In the genomic region with DNA sequence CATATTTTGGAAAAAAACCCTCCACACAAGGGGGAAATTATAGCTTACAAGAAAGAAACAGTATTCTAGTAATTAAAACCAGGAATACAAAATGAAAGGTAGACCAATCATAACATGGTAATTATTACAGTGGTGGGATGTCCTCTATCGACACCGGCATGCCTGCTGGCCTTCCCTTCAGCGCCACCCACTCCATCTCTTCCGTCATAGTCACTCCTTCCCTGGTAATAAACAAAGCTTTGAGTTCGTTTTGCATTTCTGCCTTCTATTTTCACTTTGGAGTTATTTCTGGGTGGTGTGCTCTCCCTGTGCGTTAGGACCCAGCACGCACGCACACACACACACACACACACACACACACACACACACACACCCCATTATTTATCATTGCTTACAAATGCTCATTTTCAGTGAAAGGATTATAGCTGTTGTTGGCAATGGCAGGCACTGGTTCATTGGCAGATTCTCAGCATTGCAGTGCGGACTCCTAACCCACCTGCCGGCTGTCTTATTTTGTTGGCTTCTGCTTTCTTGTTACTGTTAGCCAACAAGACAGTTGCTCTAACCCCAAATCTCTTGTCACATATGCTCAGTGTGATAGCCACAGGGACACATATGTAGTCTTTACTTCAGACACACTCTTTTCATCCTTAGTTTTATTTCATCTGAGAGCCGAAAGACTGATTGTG, we compare ENCODE assay signal across 9 mouse cellular contexts. TPM values are rescaled to one million over a fixed set of nuclear protein-coding genes. Genes with fewer than 3 reads are reported as not detected.
DNase-seq lines count a peak whose midpoint lies in the region; ATAC-seq and TF ChIP-seq lines count a peak whose summit lies in the region.
"Had no signal": no experiment of that assay in that cellular context is flagged by ENCODE, and none has a peak within 500 bp of the region (broad histone marks: within the 10 kb centered on the region; RNA-seq: fewer than 3 reads in every experiment).

No protein-coding gene starts in this region.

- H3K27me3 ChIP-seq in hindbrain, postnatal 0 days (ENCODE audit: insufficient read depth, low read length), result no peaks in the 10 kb centered on the region
- no peaks in the 10 kb centered on the region for H3K27me3 ChIP-seq in hindbrain, embryonic 11.5 days (ENCODE audit: control insufficient read depth, insufficient read depth, low read length)
- H3K27me3 ChIP-seq in heart, embryonic 10.5 days (ENCODE audit: insufficient read depth, poor library complexity, severe bottlenecking), result peaks cover 9% of the 10 kb centered on the region; the same call in 1 of the 2 replicates

- H3K27ac ChIP-seq in hindbrain, postnatal 0 days, result no peak overlapping the region
- no peak overlapping the region for H3K27ac ChIP-seq in hindbrain, embryonic 11.5 days (ENCODE audit: low read depth, low read length)
- no peak overlapping the region for H3K27ac ChIP-seq in heart, embryonic 10.5 days

- DNase-seq in hindbrain, postnatal 0 days (ENCODE audit: low spot score), result peak; percentile 54
- DNase-seq in hindbrain, embryonic 11.5 days (ENCODE audit: low spot score), result no peak
- DNase-seq in brain, embryonic 14.5 days (ENCODE audit: low read depth), result peak; percentile 75
- peak; percentile 60 for DNase-seq in cerebellum, adult 9-11 months
- DNase-seq in layer of hippocampus, adult 9-11 months, result peak; percentile 24
- no peak for DNase-seq in kidney, adult 11 months
- no peak for DNase-seq in c-Kit-positive CD71-positive TER-119-positive erythroid progenitor cells, embryonic 14.5 days (ENCODE audit: low spot score)
- DNase-seq in heart, embryonic 10.5 days (ENCODE audit: low spot score), result no peak
- DNase-seq: kidney, postnatal 10 days had no signal

- no peaks in the 10 kb centered on the region for H3K4me1 ChIP-seq in hindbrain, postnatal 0 days (ENCODE audit: insufficient read depth, low read length)
- no peaks in the 10 kb centered on the region for H3K4me1 ChIP-seq in hindbrain, embryonic 11.5 days (replicated peaks; ENCODE audit: control insufficient read depth, insufficient read depth, low read length)
- H3K4me1 ChIP-seq in heart, embryonic 10.5 days, result no peaks in the 10 kb centered on the region; the same call in 1 of the 2 replicates

- peak overlapping the region; percentile 16; the same call in 1 of the 2 replicates for H3K4me2 ChIP-seq in hindbrain, postnatal 0 days (ENCODE audit: low read depth, low read length)
- H3K4me2 ChIP-seq in hindbrain, embryonic 11.5 days (replicated peaks; ENCODE audit: low read depth, low read length), result no peak overlapping the region

- peak; percentile 43 for ATAC-seq in hindbrain, postnatal 0 days
- ATAC-seq in hindbrain, embryonic 11.5 days (ENCODE audit: low FRiP score), result no peak

- H3K9ac ChIP-seq in hindbrain, postnatal 0 days (replicated peaks; ENCODE audit: low read length), result no peak overlapping the region
- no peak overlapping the region for H3K9ac ChIP-seq in hindbrain, embryonic 11.5 days (ENCODE audit: low read depth, low read length)

- 69% methylated on average over 11 of the region's 11 CpGs for WGBS in hindbrain, postnatal 0 days
- 89% methylated on average over 11 of the region's 11 CpGs for WGBS in hindbrain, embryonic 11.5 days
- 85% methylated on average over 11 of the region's 11 CpGs for WGBS in heart, embryonic 10.5 days

- H3K4me3 ChIP-seq in hindbrain, postnatal 0 days (ENCODE audit: low read length), result no peak overlapping the region
- H3K4me3 ChIP-seq in hindbrain, embryonic 11.5 days (ENCODE audit: low read depth, low read length), result no peak overlapping the region
- H3K4me3 ChIP-seq in heart, embryonic 10.5 days, result no peak overlapping the region

- no peak for TF ChIP-seq CTCF in hindbrain, postnatal 0 days (IDR thresholded peaks at IDR 0.05; ENCODE audit: low read depth)
- no peak for TF ChIP-seq CTCF in brain, embryonic 14.5 days (IDR thresholded peaks at IDR 0.05; ENCODE audit: borderline replicate concordance, extremely low read depth, insufficient read depth, insufficient read length)

- no peaks in the 10 kb centered on the region for H3K9me3 ChIP-seq in hindbrain, postnatal 0 days (ENCODE audit: low read length)
- H3K9me3 ChIP-seq in hindbrain, embryonic 11.5 days (ENCODE audit: control insufficient read depth, low read length), result no peaks in the 10 kb centered on the region
- no peaks in the 10 kb centered on the region for H3K9me3 ChIP-seq in heart, embryonic 10.5 days

- H3K36me3 ChIP-seq in hindbrain, postnatal 0 days (ENCODE audit: insufficient read depth, low read length), result no peaks in the 10 kb centered on the region
- H3K36me3 ChIP-seq in hindbrain, embryonic 11.5 days (ENCODE audit: control insufficient read depth, insufficient read depth, low read length), result no peaks in the 10 kb centered on the region
- no peaks in the 10 kb centered on the region for H3K36me3 ChIP-seq in heart, embryonic 10.5 days

- TF ChIP-seq POLR2A in brain, embryonic 14.5 days (IDR thresholded peaks at IDR 0.05; ENCODE audit: borderline replicate concordance, extremely low read depth, insufficient read depth, insufficient read length, poor library complexity, severe bottlenecking), result no peak

RNA-seq across cellular contexts. Expression of gene Tspan5, which starts 29.4 kb away (rescaled TPM):
- total RNA-seq in hindbrain, postnatal 0 days (2014; rRNA removed), result 135 and 144 TPM in 2 replicates
- 85.6 and 86.0 TPM in 2 replicates for polyA plus RNA-seq in hindbrain, postnatal 0 days (2015; fragmentation: Nextera tagmentation; extraction: Ambion mirVana)
- polyA plus RNA-seq in hindbrain, embryonic 11.5 days (2014; fragmentation: Nextera tagmentation; extraction: Ambion mirVana), result 51.0 and 64.9 TPM in 2 replicates
- 97.1 and 109 TPM in 2 replicates for polyA plus RNA-seq in brain, embryonic 14.5 days (2012; rRNA removed)
- polyA plus RNA-seq in heart, embryonic 10.5 days (2016; fragmentation: Nextera tagmentation; extraction: Ambion mirVana), result 13.6 and 15.0 TPM in 2 replicates

Comparison
In these comparisons a context has a peak if more than half of its experiments do, and no peak if none do; other contexts are left out.
1. DNase-seq: peak in hindbrain, postnatal 0 days (single experiment), brain, embryonic 14.5 days (single experiment), cerebellum, adult 9-11 months (single experiment) and layer of hippocampus, adult 9-11 months (single experiment); none in hindbrain, embryonic 11.5 days (single experiment), kidney, adult 11 months (single experiment), c-Kit-positive CD71-positive TER-119-positive erythroid progenitor cells, embryonic 14.5 days (single experiment) and heart, embryonic 10.5 days (single experiment).